Comparison of ENCODE assay signal across 9 mouse cellular contexts in the genomic region with DNA sequence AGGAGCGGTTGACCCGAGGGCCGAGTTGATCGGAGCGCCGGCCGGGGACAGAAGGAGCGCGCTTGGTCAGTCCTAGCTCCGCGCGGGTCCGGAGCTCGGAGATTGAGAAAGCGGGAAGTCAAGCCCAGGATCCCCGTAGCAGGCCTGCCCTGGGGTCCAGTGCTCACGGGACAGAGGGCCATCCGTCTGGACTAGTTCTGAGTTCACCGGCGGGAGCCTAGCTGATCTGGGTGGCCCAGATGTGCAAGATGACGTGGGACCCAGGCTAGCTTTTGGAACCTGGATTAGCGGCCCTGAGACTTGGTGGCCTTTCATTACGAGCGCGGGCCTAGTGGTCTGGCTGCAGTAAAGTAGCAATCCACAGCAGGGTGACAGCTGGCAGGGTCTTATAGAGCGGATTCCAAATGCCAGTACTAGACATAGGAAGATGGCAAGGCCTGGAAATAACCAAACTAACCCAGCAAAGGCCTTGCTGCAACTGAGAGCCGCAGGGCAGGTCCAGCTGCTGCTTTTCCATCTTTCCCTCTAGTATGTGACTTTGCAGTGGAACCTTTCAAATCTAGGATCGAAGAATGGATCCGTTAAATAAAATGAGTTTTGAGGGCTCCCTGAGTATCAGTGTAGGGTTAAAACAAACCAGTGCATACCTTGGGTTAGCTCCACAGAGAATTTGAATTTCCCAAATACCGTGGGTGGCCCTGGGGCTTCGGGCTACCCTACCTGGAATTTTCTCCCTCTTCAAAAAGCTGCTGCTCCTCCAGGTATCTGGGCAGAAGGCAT. TPM values are rescaled to one million over a fixed set of nuclear protein-coding genes. Genes with fewer than 3 reads are reported as not detected.
DNase-seq lines count a peak whose midpoint lies in the region; ATAC-seq lines count a peak whose summit lies in the region.
"Had no signal": no experiment of that assay in that cellular context is flagged by ENCODE, and none has a peak within 500 bp of the region (broad histone marks: within the 10 kb centered on the region; RNA-seq: fewer than 3 reads in every experiment).

No protein-coding gene starts in this region.

- ATAC-seq in neural tube, embryonic 12.5 days (ENCODE audit: low FRiP score, low read depth): peak; percentile 18

- peak overlapping the region; percentile 66 for H3K4me3 ChIP-seq in limb, embryonic 10.5 days
- peak overlapping the region; percentile 49 for H3K4me3 ChIP-seq in neural tube, embryonic 12.5 days

- no peak overlapping the region for H3K27ac ChIP-seq in limb, embryonic 10.5 days
- H3K27ac ChIP-seq in neural tube, embryonic 12.5 days: no peak overlapping the region

- H3K4me1 ChIP-seq in limb, embryonic 10.5 days: peaks cover 18% of the 10 kb centered on the region
- peaks cover 15% of the 10 kb centered on the region for H3K4me1 ChIP-seq in neural tube, embryonic 12.5 days

- 0 out of 2 replicates have a peak overlapping the region, but pooled peaks have one; percentile 29 for H3K9ac ChIP-seq in neural tube, embryonic 12.5 days

- no peaks in the 10 kb centered on the region for H3K9me3 ChIP-seq in limb, embryonic 10.5 days (replicated peaks)
- H3K9me3 ChIP-seq in neural tube, embryonic 12.5 days: no peaks in the 10 kb centered on the region

- DNase-seq in embryo, embryonic 11 days: peak; percentile 62
- no peak for DNase-seq in embryo, embryonic 10.5 days (ENCODE audit: low spot score)
- DNase-seq in retina, postnatal 1 day: peak; percentile 54
- DNase-seq in retina, embryonic 14.5 days (ENCODE audit: low spot score): no peak
- peak; percentile 71 for DNase-seq in limb, embryonic 10.5 days (ENCODE audit: low spot score)
- DNase-seq in urinary bladder, adult 2 months (ENCODE audit: low spot score): no peak
- DNase-seq in urinary bladder, postnatal 4 days (ENCODE audit: low spot score in 2 of 2): no peak

- peaks cover 98% of the 10 kb centered on the region for H3K27me3 ChIP-seq in limb, embryonic 10.5 days (ENCODE audit: low read depth, poor library complexity, severe bottlenecking)
- H3K27me3 ChIP-seq in neural tube, embryonic 12.5 days (replicated peaks): peaks cover 89% of the 10 kb centered on the region

- H3K4me2 ChIP-seq in neural tube, embryonic 12.5 days (replicated peaks): peak overlapping the region; percentile 91

- WGBS in limb, embryonic 10.5 days: 1% methylated on average over 31 of the region's 31 CpGs
- WGBS in neural tube, embryonic 12.5 days: 2% methylated on average over 31 of the region's 31 CpGs

- H3K36me3 ChIP-seq in limb, embryonic 10.5 days: no peaks in the 10 kb centered on the region
- H3K36me3 ChIP-seq in neural tube, embryonic 12.5 days: no peaks in the 10 kb centered on the region

RNA-seq across cellular contexts. Expression of a gene that starts 1.2 kb away (rescaled TPM):
- not detected in 2 replicates for polyA plus RNA-seq in limb, embryonic 10.5 days (2016; fragmentation: Nextera tagmentation; extraction: Ambion mirVana)
- not detected in 2 replicates for polyA plus RNA-seq in neural tube, embryonic 12.5 days (2016; fragmentation: Nextera tagmentation; extraction: Ambion mirVana)
- polyA plus RNA-seq in urinary bladder, adult 2 months (2012; rRNA removed): 1.3 TPM in 2 replicates
- polyA plus RNA-seq: C2C12 had no signal

RNA-seq across cellular contexts. Expression of a gene that starts 15.2 kb away (rescaled TPM):
- polyA plus RNA-seq in limb, embryonic 10.5 days (2016; fragmentation: Nextera tagmentation; extraction: Ambion mirVana): 0.18 and 0.34 TPM in 2 replicates
- polyA plus RNA-seq in neural tube, embryonic 12.5 days (2016; fragmentation: Nextera tagmentation; extraction: Ambion mirVana): 0.41 and 0.56 TPM in 2 replicates
- polyA plus RNA-seq in urinary bladder, adult 2 months (2012; rRNA removed): 20.8 and 26.1 TPM in 2 replicates
- polyA plus RNA-seq: C2C12 had no signal

Comparison
In these comparisons a context has a peak if more than half of its experiments do, and no peak if none do; other contexts are left out.
1. DNase-seq: peak in embryo, embryonic 11 days (single experiment), retina, postnatal 1 day (single experiment) and limb, embryonic 10.5 days (single experiment); none in embryo, embryonic 10.5 days (single experiment), retina, embryonic 14.5 days (single experiment), urinary bladder, adult 2 months (single experiment) and urinary bladder, postnatal 4 days (0 of 2).
2. RNA of a gene that starts 15.2 kb away (polyA plus RNA-seq): 20.8 to 26.1 TPM in urinary bladder, adult 2 months; 0.41 to 0.56 TPM in neural tube, embryonic 12.5 days and 0.18 to 0.34 TPM in limb, embryonic 10.5 days; every median in the first group is over 10 times any median in the second.